Mouse (Mus musculus): ENCODE measurements around the gene Yif1a. TPM values are rescaled to one million over a fixed set of nuclear protein-coding genes. Genes with fewer than 3 reads are reported as not detected.

Gene Yif1a
- polyA plus RNA-seq, 1 experiment from 2014 or later, result 95.3 TPM

- no peak for ATAC-seq (ENCODE audit: low read depth)
- H3K36me3 ChIP-seq (ENCODE audit: control insufficient read depth, insufficient read depth, low read length), result no peaks in the 10 kb centered on the region
- H3K27me3 ChIP-seq (ENCODE audit: control insufficient read depth, insufficient read depth, low read depth, low read length), result no peaks in the 10 kb centered on the region
- no peaks in the 10 kb centered on the region for H3K9me3 ChIP-seq (ENCODE audit: control insufficient read depth, low read length)
- WGBS, result 75% methylated on average over 3 of the region's 3 CpGs
- no peak overlapping the region for H3K27ac ChIP-seq (ENCODE audit: low read length)
- no peak overlapping the region for H3K9ac ChIP-seq (ENCODE audit: low read length)
- no peak overlapping the region for H3K4me3 ChIP-seq (ENCODE audit: low read length)
- peaks cover 3% of the 10 kb centered on the region; the same call in 1 of the 2 replicates for H3K4me1 ChIP-seq (replicated peaks; ENCODE audit: control insufficient read depth, insufficient read depth, low read length)
- no peak overlapping the region for H3K4me2 ChIP-seq (ENCODE audit: low read depth, low read length)
Measured at GRCm38 (mm10) chr19:5123241-5123640, 34.9 kb downstream of the Yif1a start.

GRCm38 (mm10) chr19:5124055-5124614 lies 35.8 kb downstream of the Yif1a start:
- Histone ChIP-seq H3K36me3 (ENCODE audit: control insufficient read depth, insufficient read depth, low read length) (no peaks in the 10 kb centered on the region), H3K27ac (ENCODE audit: low read length) (no peak overlapping the region), H3K9me3 (ENCODE audit: control insufficient read depth, low read length) (no peaks in the 10 kb centered on the region), H3K9ac (ENCODE audit: low read length) (no peak overlapping the region), H3K4me1 (replicated peaks; ENCODE audit: control insufficient read depth, insufficient read depth, low read length) (no peaks in the 10 kb centered on the region), H3K27me3 (ENCODE audit: control insufficient read depth, insufficient read depth, low read depth, low read length) (no peaks in the 10 kb centered on the region), H3K4me2 (ENCODE audit: low read depth, low read length) (no peak overlapping the region), H3K4me3 (ENCODE audit: low read length) (no peak overlapping the region)
- 62% methylated on average over 7 of the region's 7 CpGs for WGBS
- no peak for ATAC-seq (ENCODE audit: low read depth)

GRCm38 (mm10) chr19:5129770-5130169 lies 41.4 kb downstream of the Yif1a start:
- no peaks in the 10 kb centered on the region for H3K9me3 ChIP-seq (ENCODE audit: control insufficient read depth, low read length)
- no peak for ATAC-seq (ENCODE audit: low read depth)
- no peaks in the 10 kb centered on the region for H3K4me1 ChIP-seq (replicated peaks; ENCODE audit: control insufficient read depth, insufficient read depth, low read length)
- H3K4me2 ChIP-seq (ENCODE audit: low read depth, low read length), result no peak overlapping the region
- H3K4me3 ChIP-seq (ENCODE audit: low read length), result no peak overlapping the region
- H3K27me3 ChIP-seq (ENCODE audit: control insufficient read depth, insufficient read depth, low read depth, low read length), result no peaks in the 10 kb centered on the region
- H3K36me3 ChIP-seq (ENCODE audit: control insufficient read depth, insufficient read depth, low read length), result peaks cover 2% of the 10 kb centered on the region; the same call in 1 of the 2 replicates
- WGBS, result 38% methylated on average over 1 of the region's 1 CpGs
- no peak overlapping the region for H3K9ac ChIP-seq (ENCODE audit: low read length)
- H3K27ac ChIP-seq (ENCODE audit: low read length), result no peak overlapping the region

- WGBS, result 59% methylated on average over 4 of the region's 4 CpGs
- H3K27me3 ChIP-seq (ENCODE audit: control insufficient read depth, insufficient read depth, low read depth, low read length), result no peaks in the 10 kb centered on the region
- peaks cover 8% of the 10 kb centered on the region; the same call in 1 of the 2 replicates for H3K36me3 ChIP-seq (ENCODE audit: control insufficient read depth, insufficient read depth, low read length)
- H3K27ac ChIP-seq (ENCODE audit: low read length), result no peak overlapping the region
- H3K4me3 ChIP-seq (ENCODE audit: low read length), result no peak overlapping the region
- no peak for ATAC-seq (ENCODE audit: low read depth)
- H3K9ac ChIP-seq (ENCODE audit: low read length), result no peak overlapping the region
- no peaks in the 10 kb centered on the region for H3K9me3 ChIP-seq (ENCODE audit: control insufficient read depth, low read length)
- no peak overlapping the region for H3K4me2 ChIP-seq (ENCODE audit: low read depth, low read length)
- H3K4me1 ChIP-seq (replicated peaks; ENCODE audit: control insufficient read depth, insufficient read depth, low read length), result no peaks in the 10 kb centered on the region
Measured at GRCm38 (mm10) chr19:5131237-5131636, 42.9 kb downstream of the Yif1a start.

- Histone ChIP-seq H3K36me3 (ENCODE audit: control insufficient read depth, insufficient read depth, low read length) (peaks cover 14% of the 10 kb centered on the region; the same call in 1 of the 2 replicates), H3K4me2 (ENCODE audit: low read depth, low read length) (no peak overlapping the region), H3K27me3 (ENCODE audit: control insufficient read depth, insufficient read depth, low read depth, low read length) (no peaks in the 10 kb centered on the region), H3K27ac (ENCODE audit: low read length) (no peak overlapping the region), H3K4me1 (replicated peaks; ENCODE audit: control insufficient read depth, insufficient read depth, low read length) (no peaks in the 10 kb centered on the region), H3K9me3 (ENCODE audit: control insufficient read depth, low read length) (no peaks in the 10 kb centered on the region), H3K9ac (ENCODE audit: low read length) (no peak overlapping the region), H3K4me3 (ENCODE audit: low read length) (no peak overlapping the region)
- ATAC-seq (ENCODE audit: low read depth), result peak; percentile 43; the same call in 1 of the 2 replicates
- 0% methylated on average over 2 of the region's 2 CpGs for WGBS
Measured at GRCm38 (mm10) chr19:5139640-5140039, 51.3 kb downstream of the Yif1a start.

Other genes starting within 250 kb of the Yif1a start
- 53.7 and 60.1 TPM in 2 replicates for gene Ccs, start 249.2 kb upstream of the Yif1a start, polyA plus RNA-seq (2015; fragmentation: Nextera tagmentation; extraction: Ambion mirVana)
- 0.65 and 0.72 TPM in 2 replicates for gene Ccdc87, start 249.2 kb upstream of the Yif1a start, polyA plus RNA-seq (2015; fragmentation: Nextera tagmentation; extraction: Ambion mirVana)
- gene Ctsf, start 233.4 kb upstream of the Yif1a start, polyA plus RNA-seq (2015; fragmentation: Nextera tagmentation; extraction: Ambion mirVana), result 23.5 and 26.6 TPM in 2 replicates
- 2.1 and 5.0 TPM in 2 replicates for gene Actn3, start 210.6 kb upstream of the Yif1a start, polyA plus RNA-seq (2015; fragmentation: Nextera tagmentation; extraction: Ambion mirVana)
- gene Zdhhc24, start 209.9 kb upstream of the Yif1a start, polyA plus RNA-seq (2015; fragmentation: Nextera tagmentation; extraction: Ambion mirVana), result 8.3 and 9.4 TPM in 2 replicates
- 4.2 and 4.9 TPM in 2 replicates for gene Bbs1, start 181.9 kb upstream of the Yif1a start, polyA plus RNA-seq (2015; fragmentation: Nextera tagmentation; extraction: Ambion mirVana)
- gene Dpp3, start 160.3 kb upstream of the Yif1a start, polyA plus RNA-seq (2015; fragmentation: Nextera tagmentation; extraction: Ambion mirVana), result 94.6 and 95.1 TPM in 2 replicates
- gene Peli3, start 145.4 kb upstream of the Yif1a start, polyA plus RNA-seq (2015; fragmentation: Nextera tagmentation; extraction: Ambion mirVana), result 1.9 and 2.1 TPM in 2 replicates
- 90.6 and 93.4 TPM in 2 replicates for gene Mrpl11, start 126.4 kb upstream of the Yif1a start, polyA plus RNA-seq (2015; fragmentation: Nextera tagmentation; extraction: Ambion mirVana)
- gene Npas4, start 98.2 kb upstream of the Yif1a start, polyA plus RNA-seq (2015; fragmentation: Nextera tagmentation; extraction: Ambion mirVana), result 0.09 TPM in 1 of 2 replicates, not detected in the other
- 2.7 and 3.6 TPM in 2 replicates for gene Slc29a2, start 64.7 kb upstream of the Yif1a start, polyA plus RNA-seq (2015; fragmentation: Nextera tagmentation; extraction: Ambion mirVana)
- 47.6 and 49.4 TPM in 2 replicates for gene B4gat1, start 49.7 kb upstream of the Yif1a start, polyA plus RNA-seq (2015; fragmentation: Nextera tagmentation; extraction: Ambion mirVana)
- 2.5 and 3.5 TPM in 2 replicates for gene AC124502.3, start 49.6 kb upstream of the Yif1a start, polyA plus RNA-seq (2015; fragmentation: Nextera tagmentation; extraction: Ambion mirVana)
- gene Brms1, start 47.2 kb upstream of the Yif1a start, polyA plus RNA-seq (2015; fragmentation: Nextera tagmentation; extraction: Ambion mirVana), result 41.6 and 45.0 TPM in 2 replicates
- 3.7 and 4.2 TPM in 2 replicates for gene Rin1, start 38.1 kb upstream of the Yif1a start, polyA plus RNA-seq (2015; fragmentation: Nextera tagmentation; extraction: Ambion mirVana)
- gene Cd248, start 20.5 kb upstream of the Yif1a start, polyA plus RNA-seq (2015; fragmentation: Nextera tagmentation; extraction: Ambion mirVana), result 69.1 and 80.6 TPM in 2 replicates
- 3.6 and 3.8 TPM in 2 replicates for gene Tmem151a, start 3.0 kb upstream of the Yif1a start, polyA plus RNA-seq (2015; fragmentation: Nextera tagmentation; extraction: Ambion mirVana)
- 5.6 and 7.0 TPM in 2 replicates for gene Cnih2, start 10.0 kb downstream of the Yif1a start, polyA plus RNA-seq (2015; fragmentation: Nextera tagmentation; extraction: Ambion mirVana)
- gene Rab1b, start 18.5 kb downstream of the Yif1a start, polyA plus RNA-seq (2015; fragmentation: Nextera tagmentation; extraction: Ambion mirVana), result 289 and 295 TPM in 2 replicates
- 14.6 and 17.0 TPM in 2 replicates for gene Klc2, start 30.0 kb downstream of the Yif1a start, polyA plus RNA-seq (2015; fragmentation: Nextera tagmentation; extraction: Ambion mirVana)
- gene Pacs1, start 184.6 kb downstream of the Yif1a start, polyA plus RNA-seq (2015; fragmentation: Nextera tagmentation; extraction: Ambion mirVana), result 16.5 and 21.0 TPM in 2 replicates
- gene Sf3b2, start 206.9 kb downstream of the Yif1a start, polyA plus RNA-seq (2015; fragmentation: Nextera tagmentation; extraction: Ambion mirVana), result 322 TPM in 2 replicates
- gene Gal3st3, start 209.8 kb downstream of the Yif1a start, polyA plus RNA-seq (2015; fragmentation: Nextera tagmentation; extraction: Ambion mirVana), result 1.4 and 2.0 TPM in 2 replicates
- not detected in 2 replicates for gene Catsper1, start 247.2 kb downstream of the Yif1a start, polyA plus RNA-seq (2015; fragmentation: Nextera tagmentation; extraction: Ambion mirVana)

Measured in lung, embryonic 16.5 days (tissue).